Mouse (Mus musculus) kidney, adult 2 months (tissue): ENCODE data around the gene Pgap3. TPM values are rescaled to one million over a fixed set of nuclear protein-coding genes. Genes with fewer than 3 reads are reported as not detected.

Experiments used
- DNase-seq: peaks from one replicate; pipeline ENCODE4 v3.0.0; 2021
- H3K27ac ChIP-seq: fragments of 200-500 bp; 2 replicates; pipeline ENCODE4 v1.5.1; 2012; ENCODE audit warnings: low read depth, low read length, control low read depth, inconsistent platforms; ENCODE audit not compliant: insufficient read depth
- H3K27me3 ChIP-seq: fragments of 200-500 bp; replicated peaks from 2 replicates; pipeline ENCODE4 v1.6.1; 2012; ENCODE audit warnings: mild to moderate bottlenecking, moderate library complexity, low read length, inconsistent platforms; ENCODE audit not compliant: control insufficient read depth, insufficient read depth
- H3K36me3 ChIP-seq: fragments of 200-500 bp; 2 replicates; pipeline ENCODE4 v1.6.1; 2012; ENCODE audit warnings: mild to moderate bottlenecking, moderate library complexity, low read length, inconsistent platforms; ENCODE audit not compliant: control insufficient read depth, insufficient read depth
- H3K4me1 ChIP-seq: fragments of 200-500 bp; 2 replicates; pipeline ENCODE4 v1.6.1; 2011; ENCODE audit warnings: low read length; ENCODE audit not compliant: control insufficient read depth, insufficient read depth
- H3K4me3 ChIP-seq: fragments of 200-500 bp; 2 replicates; pipeline ENCODE4 v1.5.1; 2011; ENCODE audit warnings: mild to moderate bottlenecking, low read depth, low read length, control low read depth; ENCODE audit not compliant: insufficient read depth
- CTCF ChIP-seq: fragments of 200-500 bp; conservative IDR thresholded peaks from 2 replicates; pipeline ENCODE4 v1.5.1; 2011; ENCODE audit warnings: low read depth, mild to moderate bottlenecking, control low read depth, low read length, moderate library complexity, mixed read lengths; ENCODE audit not compliant: insufficient read depth, insufficient read length
- POLR2A ChIP-seq: fragments of 200-500 bp; IDR thresholded peaks from one replicate; pipeline ENCODE4 v1.6.1; 2011; ENCODE audit warnings: low read depth, low read length, control low read depth
- WGBS: fragments of 180-500 bp; shearing (Covaris S2); methylation state at CpG from one replicate; pipeline ENCODE4 v1.1.7; 2018; 5-methylcytosine and 5-hydroxymethylcytosine counted together
- polyA plus RNA-seq: library from polyadenylated mRNA; depleted of rRNA; stranded (reverse); fragments of >200 nt; gene quantifications from 2 replicates; pipeline ENCODE4 v1.2.3, GENCODE M21; 2012

Gene Pgap3
- polyA plus RNA-seq, 1 experiment: 32.2 TPM

DNA sequence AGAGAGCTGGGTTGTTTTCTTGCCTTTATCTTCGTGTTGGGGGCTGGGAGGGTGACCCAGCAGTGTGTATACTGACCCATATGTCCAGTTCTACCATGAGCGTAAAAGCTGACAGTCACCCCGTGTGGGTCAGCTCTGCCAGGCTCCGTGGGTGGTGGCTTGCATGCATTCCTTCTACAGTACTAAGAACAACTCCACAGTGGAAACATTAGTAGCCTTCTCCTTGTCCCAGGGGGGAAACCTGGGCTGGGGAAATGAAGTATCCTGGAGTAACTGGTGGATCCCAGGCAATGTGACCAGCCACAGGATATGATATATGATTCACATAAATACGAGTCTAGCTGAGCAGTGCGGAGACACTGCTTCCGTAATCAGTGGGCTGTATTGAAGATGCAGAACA is 13.4 kb upstream of the Pgap3 start:
- peak; percentile 43 for DNase-seq
- H3K4me1 ChIP-seq: peaks cover 41% of the 10 kb centered on the region
- WGBS: 8% methylated on average over 7 of the region's 7 CpGs
- H3K4me3 ChIP-seq: peak overlapping the region; percentile 89
- no peaks in the 10 kb centered on the region for H3K36me3 ChIP-seq
- no peaks in the 10 kb centered on the region for H3K27me3 ChIP-seq
- 0 out of 2 replicates have a peak overlapping the region, but pooled peaks have one; percentile 13 for H3K27ac ChIP-seq
- TF ChIP-seq POLR2A: no peak
- no peak for TF ChIP-seq CTCF

DNA sequence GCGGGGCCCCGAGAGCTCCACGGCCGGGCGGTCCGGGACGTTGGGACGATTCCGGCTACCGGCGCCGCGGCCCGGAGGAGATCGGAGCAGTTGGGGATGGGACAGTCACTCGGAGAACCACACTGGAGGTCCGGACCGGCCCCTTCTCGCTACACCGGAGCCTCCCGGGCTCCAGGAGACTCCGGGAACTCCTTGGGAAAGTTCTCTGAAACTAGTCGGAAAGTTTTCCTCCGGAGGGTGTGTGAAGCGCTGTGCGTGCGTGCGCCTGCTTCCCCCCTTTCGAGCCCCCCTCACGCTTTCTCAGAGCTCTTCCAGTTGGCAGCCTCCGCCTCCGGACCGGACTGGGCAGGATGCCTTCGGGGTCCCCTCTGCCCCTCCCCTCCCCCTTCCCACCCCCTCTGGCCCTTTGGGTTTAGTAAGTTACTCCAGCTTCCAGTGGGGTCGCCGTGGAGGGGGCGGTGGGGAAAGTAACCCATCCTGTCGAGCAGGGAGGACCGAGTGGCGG is 12.6 kb upstream of the Pgap3 start:
- Histone ChIP-seq H3K36me3 (no peaks in the 10 kb centered on the region), H3K27ac (peak overlapping the region; percentile 93), H3K4me1 (peaks cover 34% of the 10 kb centered on the region), H3K27me3 (no peaks in the 10 kb centered on the region), H3K4me3 (peak overlapping the region; percentile 89)
- TF ChIP-seq POLR2A: no peak
- DNase-seq: peak; percentile 41
- WGBS: under 1% methylated on average over 40 of the region's 40 CpGs

DNA sequence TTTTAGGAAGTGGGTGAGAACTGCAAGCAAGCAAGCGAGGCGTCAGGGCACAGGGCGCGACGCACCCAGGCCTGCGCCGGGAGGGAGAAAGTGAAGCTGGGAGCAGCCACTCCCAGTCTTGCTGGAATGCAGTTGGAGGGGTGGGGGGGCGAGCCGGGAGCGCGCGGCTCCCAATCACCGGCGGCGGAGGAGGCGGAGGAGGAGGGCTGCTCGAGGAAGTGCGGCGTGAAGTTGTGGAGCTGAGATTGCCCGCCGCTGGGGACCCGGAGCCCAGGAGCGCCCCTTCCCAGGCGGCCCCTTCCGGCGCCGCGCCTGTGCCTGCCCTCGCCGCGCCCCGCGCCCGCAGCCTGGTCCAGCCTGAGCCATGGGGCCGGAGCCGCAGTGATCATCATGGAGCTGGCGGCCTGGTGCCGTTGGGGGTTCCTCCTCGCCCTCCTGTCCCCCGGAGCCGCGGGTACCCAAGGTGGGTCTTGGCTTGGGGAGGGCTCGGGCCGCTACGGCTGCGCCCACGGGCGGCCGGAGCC is 12.0 kb upstream of the Pgap3 start, which contains the start of gene Erbb2:
Gene Erbb2 (plus strand): TSS at position 198 of the 524 bp plus-strand sequence.
- TF ChIP-seq POLR2A (peak; percentile 44), CTCF (no peak)
- no peaks in the 10 kb centered on the region for H3K27me3 ChIP-seq
- WGBS: under 1% methylated on average over 44 of the region's 49 CpGs
- peak; percentile 90 for DNase-seq
- no peaks in the 10 kb centered on the region for H3K36me3 ChIP-seq
- peaks cover 30% of the 10 kb centered on the region for H3K4me1 ChIP-seq
- peak within 1 kb of the TSS; percentile 89 for H3K4me3 ChIP-seq
- H3K27ac ChIP-seq: peak within 1 kb of the TSS; percentile 93

DNA sequence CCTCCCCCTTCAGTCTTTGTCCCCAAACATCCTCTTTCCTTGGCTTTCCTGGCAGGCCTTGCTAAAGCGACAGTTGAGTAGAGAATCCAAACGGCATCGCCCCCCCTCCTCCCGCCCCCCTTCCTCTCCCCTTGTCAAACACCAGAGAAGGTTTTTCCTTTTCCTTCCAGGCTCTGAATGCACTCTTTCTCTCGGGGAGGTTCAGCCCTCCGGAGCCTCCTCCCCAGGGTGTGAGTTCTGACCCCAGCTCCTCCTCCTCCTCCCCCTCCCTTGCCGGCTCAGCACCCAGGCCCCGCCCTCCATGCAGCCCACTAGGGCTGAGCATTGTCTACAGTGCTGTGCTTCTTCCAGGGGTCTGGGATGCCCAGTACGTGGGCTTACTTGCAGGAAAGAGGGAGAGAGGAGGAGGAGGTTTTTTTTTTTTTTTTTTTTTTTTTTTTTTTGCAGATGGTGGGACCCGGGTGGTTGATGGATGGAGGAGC is 9.1 kb upstream of the Pgap3 start:
- peak; percentile 77 for DNase-seq
- Histone ChIP-seq H3K4me1 (peaks cover 19% of the 10 kb centered on the region), H3K4me3 (peak overlapping the region; percentile 3; the same call in 1 of the 2 replicates), H3K27ac (peak overlapping the region; percentile 81; the same call in 1 of the 2 replicates), H3K36me3 (no peaks in the 10 kb centered on the region), H3K27me3 (no peaks in the 10 kb centered on the region)
- TF ChIP-seq CTCF: no peak
- TF ChIP-seq POLR2A: no peak
- 4% methylated on average over 8 of the region's 10 CpGs for WGBS

DNA sequence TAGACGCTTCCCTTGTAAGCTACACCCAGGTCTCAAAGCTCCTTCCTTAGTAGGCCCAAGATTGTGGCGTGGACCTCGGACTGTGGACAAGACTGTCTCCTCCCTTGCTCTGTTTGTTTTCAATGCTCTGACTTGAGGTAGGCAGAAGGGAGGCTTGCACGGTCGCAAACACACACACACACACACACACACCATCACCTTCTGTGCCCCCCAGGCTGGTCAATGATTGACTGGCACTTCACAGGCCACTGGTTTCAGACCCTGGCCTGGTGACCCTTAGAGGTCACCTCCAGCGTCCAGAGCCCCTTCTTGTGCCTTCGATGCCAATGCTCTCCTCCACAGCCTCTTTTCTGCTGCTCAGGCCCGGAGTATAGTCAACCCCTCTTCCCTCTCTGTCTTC is 8.6 kb upstream of the Pgap3 start:
- H3K4me3 ChIP-seq: peak overlapping the region; percentile 3; the same call in 1 of the 2 replicates
- no peaks in the 10 kb centered on the region for H3K27me3 ChIP-seq
- no peak for TF ChIP-seq POLR2A
- no peak for TF ChIP-seq CTCF
- WGBS: 24% methylated on average over 8 of the region's 8 CpGs
- peak overlapping the region; percentile 81 for H3K27ac ChIP-seq
- peak; percentile 95 for DNase-seq
- no peaks in the 10 kb centered on the region for H3K36me3 ChIP-seq
- H3K4me1 ChIP-seq: peaks cover 14% of the 10 kb centered on the region; the same call in 1 of the 2 replicates

DNA sequence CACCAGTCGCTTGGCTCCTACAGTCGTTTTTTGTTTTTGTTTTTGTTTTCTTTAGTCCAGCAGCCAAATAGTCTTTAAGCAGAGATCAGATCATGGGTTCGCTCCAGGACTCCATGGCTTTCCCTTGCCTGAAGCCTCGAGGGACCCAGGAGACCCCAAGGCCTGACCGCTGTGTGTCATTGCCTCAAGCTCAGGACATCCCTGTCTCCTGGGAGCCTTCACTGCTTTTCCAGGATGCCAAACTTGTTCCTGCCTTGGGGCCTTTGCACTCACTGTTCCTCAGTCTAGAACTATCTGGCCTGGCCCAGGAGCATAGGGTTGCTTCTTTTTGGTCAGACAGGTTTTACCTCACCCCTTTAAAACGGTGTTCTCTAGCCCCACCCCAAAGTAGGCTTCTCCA is 6.3 kb upstream of the Pgap3 start:
- no peaks in the 10 kb centered on the region for H3K36me3 ChIP-seq
- H3K27me3 ChIP-seq: no peaks in the 10 kb centered on the region
- WGBS: 63% methylated on average over 6 of the region's 6 CpGs
- H3K27ac ChIP-seq: no peak overlapping the region
- H3K4me1 ChIP-seq: peaks cover 10% of the 10 kb centered on the region; the same call in 1 of the 2 replicates
- no peak for TF ChIP-seq POLR2A
- TF ChIP-seq CTCF: no peak
- DNase-seq: peak; percentile 45
- H3K4me3 ChIP-seq: no peak overlapping the region

DNA sequence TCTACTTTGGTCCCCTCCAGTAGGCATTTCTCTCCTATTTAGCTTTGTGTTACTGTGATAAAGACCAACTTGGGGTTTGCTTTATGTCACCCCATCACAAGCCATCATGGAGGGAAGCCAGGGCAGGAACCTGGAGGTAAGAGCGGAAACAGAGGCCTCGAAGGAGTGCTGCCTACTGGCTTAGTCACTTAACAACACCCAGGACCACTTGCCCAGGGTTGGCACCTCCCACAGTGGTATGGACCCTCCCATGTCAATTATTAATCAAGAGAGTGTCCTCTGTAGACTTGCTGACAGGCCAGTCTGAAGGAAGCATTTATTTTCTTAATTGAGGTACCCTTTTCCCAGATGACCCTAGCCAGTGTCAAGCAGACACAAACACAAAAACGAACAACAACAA is 526 bp upstream of the Pgap3 start:
- 0 out of 2 replicates have a peak overlapping the region, but pooled peaks have one; percentile 18 for H3K4me3 ChIP-seq
- TF ChIP-seq CTCF: no peak
- TF ChIP-seq POLR2A: peak; percentile 62
- WGBS: 22% methylated on average over 3 of the region's 3 CpGs
- peaks cover 11% of the 10 kb centered on the region; the same call in 1 of the 2 replicates for H3K4me1 ChIP-seq
- peak; percentile 90 for DNase-seq
- peak overlapping the region; percentile 100 for H3K27ac ChIP-seq
- H3K36me3 ChIP-seq: no peaks in the 10 kb centered on the region
- no peaks in the 10 kb centered on the region for H3K27me3 ChIP-seq
